Mouse (Mus musculus) thymus, adult 2 months (tissue): ENCODE results near the gene D1Ertd622e. TPM values are rescaled to one million over a fixed set of nuclear protein-coding genes. Genes with fewer than 3 reads are reported as not detected.

ENCODE experiments used
- DNase-seq: peaks from one replicate; pipeline ENCODE4 v3.0.0; 2021
- H3K27ac ChIP-seq: fragments of 200-500 bp; 2 replicates; pipeline ENCODE4 v1.5.1; 2012; ENCODE audit warnings: low read length, control low read depth; ENCODE audit not compliant: control insufficient read depth, insufficient read depth
- H3K27me3 ChIP-seq: fragments of 200-500 bp; 2 replicates; pipeline ENCODE4 v1.6.1; 2012; ENCODE audit warnings: mild to moderate bottlenecking, low read length, moderate library complexity, mixed read lengths; ENCODE audit not compliant: control insufficient read depth, insufficient read depth
- H3K36me3 ChIP-seq: fragments of 200-500 bp; 2 replicates; pipeline ENCODE4 v1.6.1; 2012; ENCODE audit warnings: mild to moderate bottlenecking, low read length, moderate library complexity; ENCODE audit not compliant: control insufficient read depth, insufficient read depth
- H3K4me1 ChIP-seq: fragments of 200-500 bp; replicated peaks from 2 replicates; pipeline ENCODE4 v1.6.1; 2012; ENCODE audit warnings: low read length; ENCODE audit not compliant: control insufficient read depth, insufficient read depth
- H3K4me3 ChIP-seq: fragments of 200-500 bp; 2 replicates; pipeline ENCODE4 v1.5.1; 2012; ENCODE audit warnings: mild to moderate bottlenecking, low read length, control low read depth, moderate library complexity; ENCODE audit not compliant: control insufficient read depth, insufficient read depth
- CTCF ChIP-seq: fragments of 200-500 bp; IDR thresholded peaks from 2 replicates; pipeline ENCODE4 v1.5.1; 2012; ENCODE audit warnings: mild to moderate bottlenecking, control low read depth, low read length, moderate library complexity, borderline replicate concordance; ENCODE audit not compliant: control insufficient read depth, poor library complexity, insufficient read depth; ENCODE audit errors: extremely low read depth
- POLR2A ChIP-seq: fragments of 200-500 bp; IDR thresholded peaks from 2 replicates; pipeline ENCODE4 v1.6.1; 2012; ENCODE audit warnings: mild to moderate bottlenecking, low read length, control low read depth, moderate library complexity; ENCODE audit not compliant: control insufficient read depth, poor library complexity, insufficient read depth; ENCODE audit errors: extremely low read depth
- WGBS: fragments of 180-500 bp; shearing (Covaris S2); methylation state at CpG from one replicate; pipeline ENCODE4 v1.1.7; 2018; 5-methylcytosine and 5-hydroxymethylcytosine counted together
- polyA plus RNA-seq: library from polyadenylated mRNA; depleted of rRNA; stranded (reverse); fragments of >200 nt; gene quantifications from 2 replicates; pipeline ENCODE4 v1.2.3, GENCODE M21; 2012

The D1Ertd622e gene
- polyA plus RNA-seq, 1 experiment, result 31.2 TPM

GRCm38 (mm10) chr1:97693825-97694224 is 32.0 kb upstream of the D1Ertd622e start:
- no peak overlapping the region for H3K4me3 ChIP-seq
- H3K36me3 ChIP-seq, result no peaks in the 10 kb centered on the region
- no peak overlapping the region for H3K27ac ChIP-seq
- TF ChIP-seq POLR2A (no peak), CTCF (no peak)
- H3K27me3 ChIP-seq, result no peaks in the 10 kb centered on the region
- H3K4me1 ChIP-seq, result no peaks in the 10 kb centered on the region
- DNase-seq, result no peak

- no peak overlapping the region for H3K4me3 ChIP-seq
- 10% methylated on average over 3 of the region's 3 CpGs for WGBS
- no peaks in the 10 kb centered on the region for H3K4me1 ChIP-seq
- no peaks in the 10 kb centered on the region for H3K27me3 ChIP-seq
- TF ChIP-seq POLR2A, result no peak
- no peak for TF ChIP-seq CTCF
- no peak overlapping the region for H3K27ac ChIP-seq
- DNase-seq, result peak; percentile 64
- no peaks in the 10 kb centered on the region for H3K36me3 ChIP-seq
Observed at GRCm38 (mm10) chr1:97688756-97689155, 26.9 kb upstream of the D1Ertd622e start.

GRCm38 (mm10) chr1:97676526-97677177 is 14.8 kb upstream of the D1Ertd622e start:
- TF ChIP-seq POLR2A, result no peak
- TF ChIP-seq CTCF, result no peak
- no peak overlapping the region for H3K4me3 ChIP-seq
- H3K36me3 ChIP-seq, result no peaks in the 10 kb centered on the region
- no peak for DNase-seq
- no peak overlapping the region for H3K27ac ChIP-seq
- WGBS, result 61% methylated on average over 4 of the region's 4 CpGs
- H3K4me1 ChIP-seq, result no peaks in the 10 kb centered on the region
- no peaks in the 10 kb centered on the region for H3K27me3 ChIP-seq

- DNase-seq, result no peak
Observed at GRCm38 (mm10) chr1:97676115-97676514, 14.2 kb upstream of the D1Ertd622e start.

GRCm38 (mm10) chr1:97672849-97673248 is 11.0 kb upstream of the D1Ertd622e start:
- Histone ChIP-seq H3K4me3 (no peak overlapping the region), H3K4me1 (no peaks in the 10 kb centered on the region), H3K27me3 (no peaks in the 10 kb centered on the region), H3K27ac (no peak overlapping the region), H3K36me3 (no peaks in the 10 kb centered on the region)
- TF ChIP-seq CTCF, result no peak
- WGBS, result 14% methylated on average over 2 of the region's 2 CpGs
- no peak for DNase-seq

More at GRCm38 (mm10) chr1:97676115-97676514, 14.2 kb upstream of the D1Ertd622e start:
- TF ChIP-seq POLR2A (no peak), CTCF (no peak)
- Histone ChIP-seq H3K4me1 (no peaks in the 10 kb centered on the region), H3K36me3 (no peaks in the 10 kb centered on the region), H3K4me3 (no peak overlapping the region), H3K27me3 (no peaks in the 10 kb centered on the region), H3K27ac (no peak overlapping the region)
- WGBS, result 28% methylated on average over 2 of the region's 2 CpGs

GRCm38 (mm10) chr1:97667288-97667687 is 5.4 kb upstream of the D1Ertd622e start:
- Histone ChIP-seq H3K27ac (no peak overlapping the region), H3K36me3 (no peaks in the 10 kb centered on the region), H3K4me3 (no peak overlapping the region), H3K4me1 (peaks cover 2% of the 10 kb centered on the region), H3K27me3 (no peaks in the 10 kb centered on the region)
- 100% methylated on average over 1 of the region's 1 CpGs for WGBS
- TF ChIP-seq CTCF (no peak), POLR2A (no peak)
- DNase-seq, result no peak

GRCm38 (mm10) chr1:97662324-97662723 is 450 bp upstream of the D1Ertd622e start:
- peaks cover 7% of the 10 kb centered on the region for H3K4me1 ChIP-seq
- H3K4me3 ChIP-seq, result peak overlapping the region; percentile 90
- H3K27ac ChIP-seq, result no peak overlapping the region
- TF ChIP-seq POLR2A (no peak; the same call in 1 of the 2 replicates), CTCF (no peak)
- WGBS, result 29% methylated on average over 7 of the region's 7 CpGs
- DNase-seq, result no peak
- H3K36me3 ChIP-seq, result no peaks in the 10 kb centered on the region
- no peaks in the 10 kb centered on the region for H3K27me3 ChIP-seq
